ENCODE assay signal across 9 mouse cellular contexts in the genomic region with DNA sequence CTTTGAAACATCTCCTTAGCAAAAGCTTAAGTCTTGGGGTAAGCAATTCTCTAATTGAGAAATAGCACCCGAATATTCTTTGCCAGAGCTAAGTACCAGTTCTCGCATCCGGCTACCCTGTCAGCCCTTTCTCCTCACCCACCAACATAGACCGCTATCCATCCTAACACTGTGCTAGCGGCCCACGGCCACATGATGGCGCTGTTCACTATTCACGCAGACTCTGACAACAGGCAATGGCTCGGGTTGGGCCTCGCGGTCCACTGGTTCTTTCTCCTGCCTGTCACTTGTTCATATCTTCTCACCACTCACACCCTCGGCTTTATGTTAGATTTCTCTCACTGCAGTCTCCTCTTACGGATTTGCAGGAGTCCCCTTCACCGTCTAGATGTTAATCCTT. TPM values are rescaled to one million over a fixed set of nuclear protein-coding genes. Genes with fewer than 3 reads are reported as not detected.
A peak's percentile ranks its signal among the peaks of the same experiment; 100 is the strongest.
DNase-seq lines count a peak whose midpoint lies in the region; ATAC-seq and TF ChIP-seq lines count a peak whose summit lies in the region.
"Had no signal": no experiment of that assay in that cellular context is flagged by ENCODE, and none has a peak within 500 bp of the region (broad histone marks: within the 10 kb centered on the region; RNA-seq: fewer than 3 reads in every experiment).

No protein-coding gene starts in this region.

- WGBS in heart, embryonic 10.5 days = 41% methylated on average over 14 of the region's 14 CpGs
- 42% methylated on average over 14 of the region's 14 CpGs for WGBS in heart, embryonic 11.5 days (ENCODE audit: insufficient replicate concordance)
- 53% methylated on average over 14 of the region's 14 CpGs for WGBS in embryonic facial prominence, embryonic 10.5 days
- 52% methylated on average over 14 of the region's 14 CpGs for WGBS in midbrain, postnatal 0 days

- no peaks in the 10 kb centered on the region for H3K27me3 ChIP-seq in heart, embryonic 10.5 days (ENCODE audit: insufficient read depth, poor library complexity, severe bottlenecking)
- H3K27me3 ChIP-seq in heart, embryonic 11.5 days (ENCODE audit: control insufficient read depth, insufficient read depth, low read length) = no peaks in the 10 kb centered on the region
- H3K27me3 ChIP-seq in C2C12 (ENCODE audit: control insufficient read depth, insufficient read depth, insufficient read length) = peaks cover 8% of the 10 kb centered on the region
- no peaks in the 10 kb centered on the region for H3K27me3 ChIP-seq in embryonic facial prominence, embryonic 10.5 days (replicated peaks; ENCODE audit: low read depth, poor library complexity, severe bottlenecking)
- no peaks in the 10 kb centered on the region for H3K27me3 ChIP-seq in midbrain, postnatal 0 days (ENCODE audit: insufficient read depth, low read length)
- H3K27me3 ChIP-seq: neural tube, embryonic 13.5 days had no signal

- peak; percentile 79 for DNase-seq in heart, embryonic 10.5 days (ENCODE audit: low spot score)
- peak; percentile 25 for DNase-seq in adrenal gland, adult 8-10 months
- peak; percentile 43 for DNase-seq in embryonic facial prominence, embryonic 10.5 days (ENCODE audit: low spot score)
- peak; percentile 73 to 80 for DNase-seq in kidney, postnatal 4 days
- DNase-seq in midbrain, postnatal 0 days (ENCODE audit: low spot score) = peak; percentile 7
- DNase-seq in thymus, postnatal 25 days = peak; percentile 52

- H3K36me3 ChIP-seq in heart, embryonic 10.5 days = no peaks in the 10 kb centered on the region
- H3K36me3 ChIP-seq in heart, embryonic 11.5 days (ENCODE audit: control insufficient read depth, insufficient read depth, low read length) = no peaks in the 10 kb centered on the region
- H3K36me3 ChIP-seq in C2C12 (ENCODE audit: control insufficient read depth, insufficient read depth) = no peaks in the 10 kb centered on the region
- H3K36me3 ChIP-seq in embryonic facial prominence, embryonic 10.5 days (replicated peaks) = no peaks in the 10 kb centered on the region
- no peaks in the 10 kb centered on the region for H3K36me3 ChIP-seq in midbrain, postnatal 0 days (ENCODE audit: insufficient read depth, low read length)
- H3K36me3 ChIP-seq: neural tube, embryonic 13.5 days had no signal

- no peaks in the 10 kb centered on the region for H3K79me3 ChIP-seq in C2C12 (ENCODE audit: low read depth)

- no peak overlapping the region for H3K4me3 ChIP-seq in heart, embryonic 10.5 days
- no peak overlapping the region for H3K4me3 ChIP-seq in heart, embryonic 11.5 days (ENCODE audit: low read depth, low read length)
- no peak overlapping the region for H3K4me3 ChIP-seq in C2C12 (ENCODE audit: insufficient read depth, poor library complexity, severe bottlenecking)
- no peak overlapping the region for H3K4me3 ChIP-seq in embryonic facial prominence, embryonic 10.5 days
- H3K4me3 ChIP-seq in midbrain, postnatal 0 days (ENCODE audit: low read depth, low read length) = no peak overlapping the region
- H3K4me3 ChIP-seq: neural tube, embryonic 13.5 days had no signal

- H3K9ac ChIP-seq in heart, embryonic 11.5 days (ENCODE audit: low read depth, low read length) = no peak overlapping the region
- H3K9ac ChIP-seq in midbrain, postnatal 0 days (replicated peaks; ENCODE audit: low read length, poor library complexity, severe bottlenecking) = no peak overlapping the region
- H3K9ac ChIP-seq: neural tube, embryonic 13.5 days had no signal

- H3K4me1 ChIP-seq in heart, embryonic 10.5 days = no peaks in the 10 kb centered on the region
- no peaks in the 10 kb centered on the region for H3K4me1 ChIP-seq in heart, embryonic 11.5 days (ENCODE audit: control insufficient read depth, insufficient read depth, low read length)
- H3K4me1 ChIP-seq in embryonic facial prominence, embryonic 10.5 days = no peaks in the 10 kb centered on the region
- H3K4me1 ChIP-seq in midbrain, postnatal 0 days (ENCODE audit: insufficient read depth, low read length) = no peaks in the 10 kb centered on the region
- H3K4me1 ChIP-seq: neural tube, embryonic 13.5 days had no signal

- TF ChIP-seq CTCF in C2C12 (IDR thresholded peaks at IDR 0.05; ENCODE audit: control insufficient read depth, insufficient read depth, insufficient read length) = peak; percentile 27
- peak; percentile 59 for TF ChIP-seq CTCF in midbrain, postnatal 0 days (IDR thresholded peaks at IDR 0.05)

- no peak overlapping the region for H3K4me2 ChIP-seq in heart, embryonic 11.5 days
- H3K4me2 ChIP-seq in midbrain, postnatal 0 days (ENCODE audit: low read depth, low read length, poor library complexity, severe bottlenecking) = no peak overlapping the region
- H3K4me2 ChIP-seq: neural tube, embryonic 13.5 days had no signal

- H3ac ChIP-seq in C2C12 (ENCODE audit: control insufficient read depth, insufficient read length, low read depth) = no peak overlapping the region

- no peak for ATAC-seq in heart, embryonic 11.5 days (replicated peaks; ENCODE audit: insufficient number of reproducible peaks, low FRiP score, low TSS enrichment)
- ATAC-seq in midbrain, postnatal 0 days (ENCODE audit: low FRiP score) = no peak

- no peaks in the 10 kb centered on the region for H3K9me3 ChIP-seq in heart, embryonic 10.5 days
- no peaks in the 10 kb centered on the region; the same call in 1 of the 2 replicates for H3K9me3 ChIP-seq in heart, embryonic 11.5 days (replicated peaks; ENCODE audit: control insufficient read depth, low read length)
- no peaks in the 10 kb centered on the region for H3K9me3 ChIP-seq in embryonic facial prominence, embryonic 10.5 days
- no peaks in the 10 kb centered on the region for H3K9me3 ChIP-seq in midbrain, postnatal 0 days (ENCODE audit: low read length)
- H3K9me3 ChIP-seq: neural tube, embryonic 13.5 days had no signal

- H3K79me2 ChIP-seq in C2C12 (ENCODE audit: control insufficient read depth, insufficient read depth) = no peaks in the 10 kb centered on the region

- no peak overlapping the region for H3K27ac ChIP-seq in heart, embryonic 10.5 days
- no peak overlapping the region for H3K27ac ChIP-seq in heart, embryonic 11.5 days (ENCODE audit: low read depth, low read length)
- H3K27ac ChIP-seq in embryonic facial prominence, embryonic 10.5 days (replicated peaks) = no peak overlapping the region
- no peak overlapping the region for H3K27ac ChIP-seq in midbrain, postnatal 0 days (ENCODE audit: low read depth, low read length)
- H3K27ac ChIP-seq: neural tube, embryonic 13.5 days had no signal

TF ChIP-seq in C2C12, 6 proteins besides CTCF, POLR2A, EP300 and RAD21:
- no peak for TF ChIP-seq FOSL1 (IDR thresholded peaks at IDR 0.05; ENCODE audit: insufficient read depth, low read length, poor library complexity, severe bottlenecking)
- TF ChIP-seq MYOD1 (IDR thresholded peaks at IDR 0.05; ENCODE audit: control insufficient read depth, insufficient read length, low read depth) = no peak

RNA-seq across cellular contexts. Expression of gene Pla2g12a, which starts 14.7 kb away (rescaled TPM):
- polyA plus RNA-seq in heart, embryonic 10.5 days (2016; fragmentation: Nextera tagmentation; extraction: Ambion mirVana) = 53.3 and 64.1 TPM in 2 replicates
- 58.8 and 61.0 TPM in 2 replicates for polyA plus RNA-seq in heart, embryonic 11.5 days (2014; fragmentation: Nextera tagmentation; extraction: Ambion mirVana)
- 20.3 TPM for polyA plus RNA-seq in C2C12 (2012; fragmentation: generic; extraction: Trizol)
- 10 to 100 TPM; 38.3 to 48.4 (median 42.9) TPM for total RNA-seq in adrenal gland, adult 8-10 months (2022)
- polyA plus RNA-seq in embryonic facial prominence, embryonic 10.5 days (2016; fragmentation: Nextera tagmentation; extraction: Ambion mirVana) = 25.5 and 28.4 TPM in 2 replicates
- total RNA-seq in midbrain, postnatal 0 days (2014; rRNA removed) = 22.1 and 45.9 TPM in 2 replicates
- 55.4 and 55.6 TPM in 2 replicates for polyA plus RNA-seq in midbrain, postnatal 0 days (2015; fragmentation: Nextera tagmentation; extraction: Ambion mirVana)

RNA-seq across cellular contexts. Expression of gene Cfi, which starts 28.0 kb away (rescaled TPM):
- polyA plus RNA-seq in heart, embryonic 10.5 days (2016; fragmentation: Nextera tagmentation; extraction: Ambion mirVana) = 0.67 and 5.9 TPM in 2 replicates
- 1.3 and 2.8 TPM in 2 replicates for polyA plus RNA-seq in heart, embryonic 11.5 days (2014; fragmentation: Nextera tagmentation; extraction: Ambion mirVana)
- polyA plus RNA-seq in C2C12 (2012; fragmentation: generic; extraction: Trizol) = not detected
- total RNA-seq in adrenal gland, adult 8-10 months (2022) = not detected
- polyA plus RNA-seq in embryonic facial prominence, embryonic 10.5 days (2016; fragmentation: Nextera tagmentation; extraction: Ambion mirVana) = 0.39 and 0.59 TPM in 2 replicates
- 1.2 TPM in 1 of 2 replicates, not detected in the other for total RNA-seq in midbrain, postnatal 0 days (2014; rRNA removed)
- 0.33 and 0.42 TPM in 2 replicates for polyA plus RNA-seq in midbrain, postnatal 0 days (2015; fragmentation: Nextera tagmentation; extraction: Ambion mirVana)

RNA-seq across cellular contexts. Expression of gene Gar1, which starts 32.5 kb away (rescaled TPM):
- polyA plus RNA-seq in heart, embryonic 10.5 days (2016; fragmentation: Nextera tagmentation; extraction: Ambion mirVana) = 59.0 and 97.1 TPM in 2 replicates
- 24.3 and 27.7 TPM in 2 replicates for polyA plus RNA-seq in heart, embryonic 11.5 days (2014; fragmentation: Nextera tagmentation; extraction: Ambion mirVana)
- polyA plus RNA-seq in C2C12 (2012; fragmentation: generic; extraction: Trizol) = 222 TPM
- total RNA-seq in adrenal gland, adult 8-10 months (2022) = 10 to 100 TPM; 40.1 to 54.4 (median 47.8) TPM
- polyA plus RNA-seq in embryonic facial prominence, embryonic 10.5 days (2016; fragmentation: Nextera tagmentation; extraction: Ambion mirVana) = 109 TPM in 2 replicates
- total RNA-seq in midbrain, postnatal 0 days (2014; rRNA removed) = 1.9 and 2.1 TPM in 2 replicates
- polyA plus RNA-seq in midbrain, postnatal 0 days (2015; fragmentation: Nextera tagmentation; extraction: Ambion mirVana) = 27.3 and 32.6 TPM in 2 replicates

RNA-seq across cellular contexts. Expression of gene Casp6, which starts 37.5 kb away (rescaled TPM):
- 78.4 and 99.8 TPM in 2 replicates for polyA plus RNA-seq in heart, embryonic 10.5 days (2016; fragmentation: Nextera tagmentation; extraction: Ambion mirVana)
- 86.7 and 91.9 TPM in 2 replicates for polyA plus RNA-seq in heart, embryonic 11.5 days (2014; fragmentation: Nextera tagmentation; extraction: Ambion mirVana)
- polyA plus RNA-seq in C2C12 (2012; fragmentation: generic; extraction: Trizol) = 16.7 TPM
- 10 to 100 TPM; 42.7 to 54.2 (median 47.8) TPM for total RNA-seq in adrenal gland, adult 8-10 months (2022)
- polyA plus RNA-seq in embryonic facial prominence, embryonic 10.5 days (2016; fragmentation: Nextera tagmentation; extraction: Ambion mirVana) = 96.0 and 106 TPM in 2 replicates
- 6.7 and 7.0 TPM in 2 replicates for total RNA-seq in midbrain, postnatal 0 days (2014; rRNA removed)
- 13.2 and 13.4 TPM in 2 replicates for polyA plus RNA-seq in midbrain, postnatal 0 days (2015; fragmentation: Nextera tagmentation; extraction: Ambion mirVana)

RNA-seq across cellular contexts. Expression of gene Rrh, which starts 41.3 kb away (rescaled TPM):
- polyA plus RNA-seq in heart, embryonic 10.5 days (2016; fragmentation: Nextera tagmentation; extraction: Ambion mirVana) = not detected in 2 replicates
- polyA plus RNA-seq in heart, embryonic 11.5 days (2014; fragmentation: Nextera tagmentation; extraction: Ambion mirVana) = not detected in 2 replicates
- polyA plus RNA-seq in C2C12 (2012; fragmentation: generic; extraction: Trizol) = 0.04 TPM
- under 1 TPM in 2 of 4 experiments, not detected in 2; 0.08 to 0.18 TPM for total RNA-seq in adrenal gland, adult 8-10 months (2022)
- polyA plus RNA-seq in embryonic facial prominence, embryonic 10.5 days (2016; fragmentation: Nextera tagmentation; extraction: Ambion mirVana) = 0.27 and 0.43 TPM in 2 replicates
- total RNA-seq in midbrain, postnatal 0 days (2014; rRNA removed) = 1.1 and 1.2 TPM in 2 replicates
- 0.36 TPM in 1 of 2 replicates, not detected in the other for polyA plus RNA-seq in midbrain, postnatal 0 days (2015; fragmentation: Nextera tagmentation; extraction: Ambion mirVana)

Comparison
In these comparisons a context has a peak if more than half of its experiments do, and no peak if none do; other contexts are left out.
1. DNase-seq: peak in every context shown above with its lines; median percentile 79 in heart, embryonic 10.5 days; 76 in kidney, postnatal 4 days; 52 in thymus, postnatal 25 days; 43 in embryonic facial prominence, embryonic 10.5 days; 25 in adrenal gland, adult 8-10 months; 7 in midbrain, postnatal 0 days.